Comparison of ENCODE assay signal across 8 mouse cellular contexts in the genomic region with DNA sequence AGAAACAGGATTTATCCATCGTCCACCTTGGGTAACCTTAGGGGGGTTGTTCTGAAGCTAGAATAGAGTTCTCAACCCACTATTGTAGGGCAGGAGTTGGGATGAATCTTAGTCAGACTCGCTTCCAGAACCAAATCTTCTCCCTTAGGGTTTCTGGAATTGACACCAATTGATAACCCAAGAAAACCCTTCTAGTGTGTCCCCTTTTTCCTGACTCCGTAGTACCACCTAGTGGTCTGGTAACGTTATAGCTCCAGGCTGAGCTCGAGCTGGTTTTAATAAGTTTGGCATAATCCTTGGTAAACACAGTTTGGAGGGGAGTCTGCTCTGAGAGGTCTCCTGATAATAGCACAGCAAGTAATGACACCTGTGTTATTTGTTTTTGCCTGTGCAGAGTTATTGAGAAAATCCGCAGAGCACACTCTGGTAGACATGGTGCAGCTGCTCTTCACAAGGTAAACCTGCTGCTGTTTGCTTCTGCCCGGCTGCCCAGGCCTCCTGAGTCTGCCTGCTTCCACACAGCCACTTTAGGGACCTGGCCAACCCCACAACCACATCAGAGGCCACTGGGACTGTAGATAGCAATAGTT. TPM values are rescaled to one million over a fixed set of nuclear protein-coding genes. Genes with fewer than 3 reads are reported as not detected.
DNase-seq lines count a peak whose midpoint lies in the region; ATAC-seq and TF ChIP-seq lines count a peak whose summit lies in the region.

No protein-coding gene starts in this region.

- ATAC-seq in forebrain, embryonic 14.5 days: no peak
- ATAC-seq in forebrain, embryonic 16.5 days: no peak
- no peak for ATAC-seq in liver, embryonic 14.5 days (ENCODE audit: insufficient read depth)
- no peak for ATAC-seq in lung, postnatal 0 days

- peaks cover 47% of the 10 kb centered on the region for H3K36me3 ChIP-seq in forebrain, embryonic 14.5 days (ENCODE audit: control insufficient read depth, insufficient read depth, low read length)
- peaks cover 3% of the 10 kb centered on the region; the same call in 1 of the 2 replicates for H3K36me3 ChIP-seq in forebrain, embryonic 16.5 days (ENCODE audit: control insufficient read depth, insufficient read depth)
- H3K36me3 ChIP-seq in liver, embryonic 14.5 days (replicated peaks; ENCODE audit: control insufficient read depth, insufficient read depth, low read depth): no peaks in the 10 kb centered on the region; the same call in none of the 2 replicates
- H3K36me3 ChIP-seq in lung, postnatal 0 days (ENCODE audit: insufficient read depth, low read length): peaks cover 11% of the 10 kb centered on the region

- H3K9me3 ChIP-seq in forebrain, embryonic 14.5 days (replicated peaks; ENCODE audit: control insufficient read depth, low read length): no peaks in the 10 kb centered on the region
- no peaks in the 10 kb centered on the region for H3K9me3 ChIP-seq in forebrain, embryonic 16.5 days (ENCODE audit: control insufficient read depth, low read length)
- no peaks in the 10 kb centered on the region for H3K9me3 ChIP-seq in liver, embryonic 14.5 days (ENCODE audit: control insufficient read depth, low read length)
- no peaks in the 10 kb centered on the region for H3K9me3 ChIP-seq in lung, postnatal 0 days (ENCODE audit: low read length)

- H3K4me3 ChIP-seq in forebrain, embryonic 14.5 days (ENCODE audit: low read depth, low read length): no peak overlapping the region
- H3K4me3 ChIP-seq in forebrain, embryonic 16.5 days (replicated peaks; ENCODE audit: low read length): no peak overlapping the region
- H3K4me3 ChIP-seq in liver, embryonic 14.5 days (ENCODE audit: insufficient read depth in 1 of 2, low read depth in 2 of 2, low read length in 2 of 2): no peak overlapping the region
- H3K4me3 ChIP-seq in lung, postnatal 0 days (ENCODE audit: low read depth, low read length): no peak overlapping the region

- H3K4me2 ChIP-seq in forebrain, embryonic 14.5 days (ENCODE audit: low read length): no peak overlapping the region
- H3K4me2 ChIP-seq in forebrain, embryonic 16.5 days (ENCODE audit: low read length): no peak overlapping the region
- no peak overlapping the region for H3K4me2 ChIP-seq in liver, embryonic 14.5 days (ENCODE audit: low read depth)
- no peak overlapping the region for H3K4me2 ChIP-seq in lung, postnatal 0 days (replicated peaks; ENCODE audit: low read depth, low read length)

- H3K4me1 ChIP-seq in forebrain, embryonic 14.5 days (ENCODE audit: control insufficient read depth, insufficient read depth, low read length): no peaks in the 10 kb centered on the region
- H3K4me1 ChIP-seq in forebrain, embryonic 16.5 days (replicated peaks; ENCODE audit: control insufficient read depth, insufficient read depth, low read length): no peaks in the 10 kb centered on the region
- no peaks in the 10 kb centered on the region for H3K4me1 ChIP-seq in liver, embryonic 14.5 days (replicated peaks; ENCODE audit: control insufficient read depth in 2 of 2, insufficient read depth in 2 of 2, low read length in 1 of 2)
- no peaks in the 10 kb centered on the region for H3K4me1 ChIP-seq in lung, postnatal 0 days (ENCODE audit: insufficient read depth, low read depth, low read length)

- H3K27me3 ChIP-seq in forebrain, embryonic 14.5 days (replicated peaks; ENCODE audit: control insufficient read depth, insufficient read depth, low read length): no peaks in the 10 kb centered on the region
- no peaks in the 10 kb centered on the region for H3K27me3 ChIP-seq in forebrain, embryonic 16.5 days (replicated peaks; ENCODE audit: control insufficient read depth, insufficient read depth, low read length)
- H3K27me3 ChIP-seq in liver, embryonic 14.5 days (ENCODE audit: control insufficient read depth, insufficient read depth, low read length): no peaks in the 10 kb centered on the region
- no peaks in the 10 kb centered on the region for H3K27me3 ChIP-seq in lung, postnatal 0 days (replicated peaks; ENCODE audit: insufficient read depth, low read length)

- TF ChIP-seq CTCF in liver, embryonic 14.5 days (IDR thresholded peaks at IDR 0.05; ENCODE audit: low read depth): peak; percentile 72
- TF ChIP-seq CTCF in lung, postnatal 0 days (IDR thresholded peaks at IDR 0.05): peak; percentile 83

- H3K9ac ChIP-seq in forebrain, embryonic 14.5 days (ENCODE audit: low read length): no peak overlapping the region
- H3K9ac ChIP-seq in forebrain, embryonic 16.5 days (replicated peaks; ENCODE audit: low read depth, low read length): no peak overlapping the region
- no peak overlapping the region for H3K9ac ChIP-seq in liver, embryonic 14.5 days (replicated peaks)
- H3K9ac ChIP-seq in lung, postnatal 0 days (replicated peaks; ENCODE audit: low read depth): no peak overlapping the region

- no peak for TF ChIP-seq EP300 in liver, embryonic 14.5 days (IDR thresholded peaks at IDR 0.05; ENCODE audit: low read depth)
- TF ChIP-seq EP300 in lung, postnatal 0 days (IDR thresholded peaks at IDR 0.05): no peak

- no peak overlapping the region for H3K27ac ChIP-seq in forebrain, embryonic 14.5 days (ENCODE audit: low read depth, low read length)
- no peak overlapping the region for H3K27ac ChIP-seq in forebrain, embryonic 16.5 days (ENCODE audit: low read length)
- H3K27ac ChIP-seq in liver, embryonic 14.5 days: no peak overlapping the region
- H3K27ac ChIP-seq in lung, postnatal 0 days (ENCODE audit: low read length): no peak overlapping the region

- WGBS in forebrain, embryonic 14.5 days: 41% methylated on average over 7 of the region's 7 CpGs
- WGBS in forebrain, embryonic 16.5 days: 38% methylated on average over 7 of the region's 7 CpGs
- 38% methylated on average over 7 of the region's 7 CpGs for WGBS in liver, embryonic 14.5 days (ENCODE audit: insufficient replicate concordance)
- 34% methylated on average over 7 of the region's 7 CpGs for WGBS in lung, postnatal 0 days

- DNase-seq in forebrain, embryonic 14.5 days (ENCODE audit: low spot score): peak; percentile 74
- DNase-seq in liver, embryonic 14.5 days (ENCODE audit: low read depth in 3 of 3, low spot score in 3 of 3): peak in 1 of 3 experiments; percentile 13
- DNase-seq in liver: no peak
- peak; percentile 62 for DNase-seq in brain, adult 2 months (ENCODE audit: low read depth, low spot score)
- DNase-seq in fibroblast of lung, adult 2 months (ENCODE audit: low read depth): peak; percentile 15
- DNase-seq in lung, postnatal 0 days (ENCODE audit: low spot score): peak; percentile 75
- peak; percentile 33 for DNase-seq in thymus, postnatal 25 days

RNA-seq across cellular contexts. Expression of gene Nfkb2, which starts 49.9 kb away (rescaled TPM):
- polyA plus RNA-seq in forebrain, embryonic 14.5 days (2014; fragmentation: Nextera tagmentation; extraction: Ambion mirVana): 1.4 and 1.6 TPM in 2 replicates
- 1.8 and 1.9 TPM in 2 replicates for polyA plus RNA-seq in forebrain, embryonic 16.5 days (2015; fragmentation: Nextera tagmentation; extraction: Ambion mirVana)
- polyA plus RNA-seq in liver, embryonic 14.5 days (2012; rRNA removed): 4.0 and 4.5 TPM in 2 replicates
- polyA plus RNA-seq in liver, embryonic 14.5 days (2014; fragmentation: Nextera tagmentation; extraction: Ambion mirVana): 2.6 and 3.9 TPM in 2 replicates
- polyA plus RNA-seq in lung, postnatal 0 days (2015; fragmentation: Nextera tagmentation; extraction: Ambion mirVana): 12.5 and 21.1 TPM in 2 replicates
